Mouse (Mus musculus) kidney, adult 10 weeks (tissue): Measurements from ENCODE around the gene Tac2. TPM values are rescaled to one million over a fixed set of nuclear protein-coding genes. Genes with fewer than 3 reads are reported as not detected.

Experiments used
- polyA plus RNA-seq: library from polyadenylated mRNA; stranded (reverse); fragments of 350-450 nt; fragmentation: Illumina TruSeq; extraction: RNeasy Lipid Tissue Mini Kit (QIAGEN cat#74804); gene quantifications from one replicate; pipeline ENCODE4 v1.2.3, GENCODE M21; 2014; ENCODE audit warnings: low read depth, low replicate concordance

The Tac2 gene
- polyA plus RNA-seq: not detected

DNA sequence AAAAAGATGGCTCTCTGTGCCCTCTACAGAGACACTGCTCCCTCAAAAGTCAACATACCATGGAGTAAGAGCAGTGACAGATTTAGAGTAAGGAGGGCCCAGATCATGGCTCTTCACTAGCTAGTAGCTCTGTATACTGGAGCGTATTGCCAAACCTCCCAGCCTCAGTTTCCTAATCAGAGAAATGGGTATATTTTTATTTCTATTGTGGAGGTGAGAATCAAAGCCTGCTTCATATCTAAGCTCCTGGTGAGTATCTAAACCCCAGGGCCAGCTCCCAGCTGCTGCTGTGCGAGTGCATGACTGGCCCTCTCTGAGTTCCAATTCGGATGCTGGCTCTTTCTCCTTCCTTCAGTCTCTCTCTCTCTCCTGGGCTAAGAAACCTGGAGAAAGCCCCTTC is at the start of gene Tac2:
Gene Tac2 (plus strand): TSS at position 301 of the 400 bp plus-strand sequence.

DNA sequence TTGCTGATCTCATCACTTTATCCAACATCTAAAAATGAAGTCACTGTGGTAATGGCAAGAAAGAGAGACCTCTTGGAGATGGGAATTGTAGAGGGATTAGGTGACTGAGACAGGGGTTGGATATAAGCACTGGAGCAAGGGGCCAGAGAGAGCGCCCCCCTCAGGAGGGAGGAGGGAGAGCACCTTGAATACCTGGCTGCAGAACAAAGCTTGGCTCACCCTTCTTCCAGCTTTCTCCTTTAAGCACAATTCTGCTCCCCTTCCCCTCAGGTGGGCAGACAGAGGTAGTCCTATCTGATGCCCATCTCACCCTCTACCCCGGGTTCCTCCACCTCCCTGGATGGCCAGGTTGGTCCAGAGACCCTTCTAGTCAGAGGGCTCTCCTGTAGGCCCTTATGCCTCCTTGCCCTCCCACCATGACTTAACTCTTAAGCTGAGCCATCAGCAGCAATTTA is 19.5 kb upstream of the Tac2 start, which contains the start of gene Myo1a:
Gene Myo1a (plus strand): TSS at position 405 of the 455 bp plus-strand sequence.

DNA sequence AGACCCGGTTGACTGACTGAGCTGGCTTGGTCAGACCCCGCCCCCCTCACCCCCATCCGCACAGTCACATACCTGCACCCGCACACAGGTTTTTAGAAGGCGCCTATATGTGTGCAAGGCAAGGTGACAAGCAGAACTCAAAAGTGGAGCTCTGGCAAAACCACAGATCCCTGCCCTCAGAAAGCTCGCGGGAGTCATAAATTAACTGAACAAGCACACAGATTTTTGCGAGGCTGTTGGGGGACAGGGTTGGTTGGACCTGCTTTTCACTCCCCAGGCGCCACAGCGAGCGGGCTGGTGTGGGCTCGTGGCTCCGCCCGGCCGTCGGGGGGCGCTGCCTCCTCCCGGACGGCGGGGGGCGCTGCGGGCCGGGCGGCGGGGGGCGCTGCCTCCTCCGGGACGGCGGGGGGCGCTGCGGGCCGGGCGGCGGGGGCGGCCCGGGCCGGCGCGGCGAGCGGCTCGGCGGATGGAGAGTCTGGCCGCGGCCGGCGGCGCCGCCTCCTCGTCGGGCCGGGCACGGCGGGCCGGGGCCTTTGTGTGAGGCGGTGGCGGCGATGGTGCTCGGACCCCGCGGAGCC is 14.9 kb downstream of the Tac2 start, which contains the start of gene Zbtb39:
Gene Zbtb39 (plus strand): TSS at position 456 of the 578 bp plus-strand sequence.

DNA sequence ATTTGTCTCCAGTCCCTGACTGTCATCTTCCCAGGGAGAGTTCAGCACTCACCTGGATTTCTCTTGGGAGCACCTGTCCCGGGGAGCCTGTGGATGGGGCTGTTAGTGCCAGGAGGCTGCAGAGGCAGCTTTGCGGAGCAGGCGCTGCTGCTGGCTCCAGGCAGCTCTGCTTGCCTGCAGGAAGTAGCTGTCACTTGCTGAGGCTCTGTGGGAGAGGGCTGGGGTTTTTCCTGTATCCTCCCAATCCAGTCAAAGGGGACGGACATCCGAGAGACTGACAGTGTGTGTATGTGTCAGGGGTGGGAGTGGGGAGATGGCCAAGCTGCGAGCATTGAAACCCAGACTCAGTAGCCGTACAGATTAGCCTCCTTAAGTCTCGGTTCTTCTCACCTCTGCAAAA is 27.3 kb downstream of the Tac2 start, which contains the start of gene Gpr182:
Gene Gpr182 (minus strand): TSS at position 185 of the 400 bp plus-strand sequence.

DNA sequence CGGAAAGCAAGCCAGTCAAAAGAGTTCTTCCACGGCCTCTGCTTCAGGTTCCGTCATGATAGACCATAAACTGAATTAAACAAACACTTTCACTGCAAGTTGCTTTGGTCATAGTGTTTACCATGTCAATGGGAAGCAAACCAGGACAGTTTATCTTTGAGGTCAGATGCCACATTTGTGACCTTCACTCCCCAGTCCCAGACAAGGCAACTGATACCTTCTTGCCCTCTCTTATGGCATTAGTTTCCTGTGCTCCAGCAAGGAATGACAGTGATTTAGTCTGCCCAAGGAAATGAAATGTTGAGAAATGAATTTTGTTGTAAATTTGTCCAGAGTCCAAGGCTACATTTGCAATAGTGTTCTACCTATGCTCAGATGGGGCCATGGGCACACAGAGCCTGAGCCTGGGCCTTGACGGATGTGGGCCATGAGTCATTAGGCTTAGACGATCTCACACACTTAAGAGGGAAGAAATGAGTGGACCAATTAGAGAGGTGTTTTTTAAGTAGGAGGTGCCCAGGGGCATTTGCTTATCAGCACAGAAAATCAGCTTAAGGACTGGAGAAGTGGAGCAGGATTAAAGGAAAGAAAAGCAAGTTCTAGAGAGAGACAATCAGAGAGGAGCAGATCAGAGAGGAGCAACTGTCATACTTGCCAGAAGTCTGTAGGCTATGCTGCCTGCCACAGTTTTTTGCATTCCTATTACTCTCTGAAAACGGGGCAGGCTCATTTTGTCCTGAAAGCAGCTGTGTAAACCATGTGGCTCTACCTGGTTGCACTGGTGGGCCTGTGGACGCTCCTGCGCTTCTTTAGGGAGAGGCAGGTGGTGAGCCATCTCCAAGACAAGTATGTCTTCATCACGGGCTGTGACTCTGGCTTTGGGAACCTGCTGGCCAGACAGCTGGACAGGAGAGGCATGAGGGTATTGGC is 35.2 kb downstream of the Tac2 start, which contains the start of the genes Rdh1 and Rdh16f1:
Gene Rdh1 (plus strand): TSS at position 541 of the 930 bp plus-strand sequence.
Gene Rdh16f1 (plus strand): TSS at position 607 of the 930 bp plus-strand sequence.

DNA sequence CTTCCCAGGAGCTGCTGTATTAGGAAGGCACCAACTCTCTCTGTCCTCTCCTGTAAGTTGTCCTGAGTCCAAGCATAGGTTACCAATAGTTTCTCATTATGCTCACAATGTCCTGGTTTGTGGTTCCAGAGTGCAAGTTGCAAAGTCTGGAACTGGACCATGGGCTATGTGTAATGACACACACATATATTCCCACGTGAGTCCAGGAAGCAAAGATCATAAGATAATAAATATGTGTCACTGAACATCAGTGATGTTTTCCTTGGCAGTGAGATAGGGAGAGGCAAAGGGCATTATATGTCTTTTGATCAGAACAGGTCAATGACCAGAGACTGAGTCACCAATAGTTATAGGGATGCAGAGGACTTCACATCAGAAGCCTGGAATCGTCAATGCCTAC is 51.7 kb downstream of the Tac2 start, which contains the start of gene Rdh9:
Gene Rdh9 (plus strand): TSS at position 376 of the 400 bp plus-strand sequence.

Other genes with a start within 250 kb of the Tac2 start
- gene Stac3, start 222.8 kb upstream of the Tac2 start, polyA plus RNA-seq: not detected
- not detected for gene Ndufa4l2, start 209.5 kb upstream of the Tac2 start, polyA plus RNA-seq
- gene Shmt2, start 202.0 kb upstream of the Tac2 start, polyA plus RNA-seq: 7.9 TPM
- gene Nxph4, start 189.9 kb upstream of the Tac2 start, polyA plus RNA-seq: not detected
- 1.5 TPM for gene Lrp1, start 103.3 kb upstream of the Tac2 start, polyA plus RNA-seq
- gene Stat6, start 81.5 kb upstream of the Tac2 start, polyA plus RNA-seq: 22.0 TPM
- gene Nemp1, start 57.6 kb upstream of the Tac2 start, polyA plus RNA-seq: 5.9 TPM
- gene Nab2, start 55.9 kb upstream of the Tac2 start, polyA plus RNA-seq: 1.2 TPM
- not detected for gene Myo1a, start 19.3 kb upstream of the Tac2 start, polyA plus RNA-seq
- gene Zbtb39, start 15.1 kb downstream of the Tac2 start, polyA plus RNA-seq: 2.1 TPM
- gene Gpr182, start 27.3 kb downstream of the Tac2 start, polyA plus RNA-seq: 0.61 TPM
- 1.1 TPM for gene Rdh1, start 35.2 kb downstream of the Tac2 start, polyA plus RNA-seq
- gene Rdh16f1, start 35.3 kb downstream of the Tac2 start, polyA plus RNA-seq: not detected
- 3.0 TPM for gene Rdh9, start 51.9 kb downstream of the Tac2 start, polyA plus RNA-seq
- gene Rdh16, start 76.7 kb downstream of the Tac2 start, polyA plus RNA-seq: 190 TPM
- 2.4 TPM for gene Rdh19, start 125.5 kb downstream of the Tac2 start, polyA plus RNA-seq
- 144 TPM for gene Rdh16f2, start 142.0 kb downstream of the Tac2 start, polyA plus RNA-seq
- gene Rdh7, start 164.3 kb downstream of the Tac2 start, polyA plus RNA-seq: not detected
- gene Sdr9c7, start 174.0 kb downstream of the Tac2 start, polyA plus RNA-seq: 0.16 TPM